ENCODE assay signal across 5 mouse cellular contexts in the genomic region with DNA sequence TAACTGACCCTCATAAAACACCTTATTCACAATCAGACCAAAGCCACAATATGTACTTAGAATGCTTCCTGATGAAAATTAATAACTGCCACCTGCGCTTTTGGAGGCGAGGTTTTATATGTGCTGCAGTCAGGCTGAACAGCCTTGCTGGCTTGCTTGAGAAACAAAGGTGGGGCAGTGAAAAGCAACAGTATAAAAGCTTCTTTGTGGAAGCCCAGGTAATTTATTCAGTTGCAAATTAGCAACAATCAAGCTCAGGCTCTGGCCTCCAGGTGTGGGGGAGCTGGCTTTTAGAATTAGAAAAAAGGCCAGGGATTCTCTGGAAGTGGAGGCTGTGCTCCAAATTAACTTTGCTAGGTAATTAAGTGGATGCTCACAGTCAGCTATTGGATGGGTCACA.
DNase-seq lines count a peak whose midpoint lies in the region; TF ChIP-seq lines count a peak whose summit lies in the region.
"Not testable (repeated sequence)": the region's sequence is repeated elsewhere in the genome, so short reads cannot be mapped to it uniquely, and the experiment has no call there.

No protein-coding gene starts in this region.

- TF ChIP-seq EP300 in ES-Bruce4 (IDR thresholded peaks at IDR 0.05; ENCODE audit: insufficient read depth, low read depth, low read length), result not testable (repeated sequence)

- H3K27me3 ChIP-seq in ES-Bruce4 (ENCODE audit: control insufficient read depth, insufficient read depth, low read length, poor library complexity, severe bottlenecking), result not testable (repeated sequence)

- H3K9ac ChIP-seq in ES-Bruce4 (ENCODE audit: low read depth, poor library complexity, severe bottlenecking); ES-E14 (ENCODE audit: insufficient read depth, low read depth, low read length, poor library complexity, severe bottlenecking): not testable (repeated sequence)

- not testable (repeated sequence) for H3K36me3 ChIP-seq in ES-Bruce4 (ENCODE audit: control insufficient read depth, insufficient read depth, low read length, poor library complexity, severe bottlenecking); ES-E14 (ENCODE audit: control insufficient read depth, insufficient read depth, low read length, poor library complexity, severe bottlenecking)

- in situ Hi-C loops in ES-E14 (cut with MboI; ENCODE audit: low sequenced_read_pairs in 2 of 2, unreplicated experiment in 2 of 2), result not testable (repeated sequence)

- not testable (repeated sequence) for H3K4me1 ChIP-seq in ES-Bruce4 (ENCODE audit: control insufficient read depth, insufficient read depth, low read length); ES-E14 (ENCODE audit: control insufficient read depth in 2 of 2, insufficient read depth in 2 of 2, low read length in 2 of 2, poor library complexity in 1 of 2)

- H3K27ac ChIP-seq in ES-Bruce4 (ENCODE audit: insufficient read depth, low read length) (0 out of 2 replicates have a peak overlapping the region, but pooled peaks have one; percentile 33), ES-E14 (ENCODE audit: insufficient read depth, low read depth, low read length, poor library complexity, severe bottlenecking) (peak overlapping the region; percentile 56; the same call in 1 of the 2 replicates)

- H3K4me3 ChIP-seq in ES-Bruce4 (ENCODE audit: low read depth, low read length); ES-E14 (ENCODE audit: insufficient read depth in 1 of 2, low read depth in 1 of 2, low read length in 2 of 2, poor library complexity in 1 of 2, severe bottlenecking in 1 of 2): not testable (repeated sequence)

- peaks cover 29% of the 10 kb centered on the region for H3K9me3 ChIP-seq in ES-Bruce4 (replicated peaks; ENCODE audit: control insufficient read depth, insufficient read depth, low read length, poor library complexity, severe bottlenecking)
- not testable (repeated sequence) for H3K9me3 ChIP-seq in ES-E14 (ENCODE audit: control insufficient read depth, insufficient read depth, low read depth, low read length)

- DNase-seq in ES-CJ7 (ENCODE audit: low read depth, low spot score) (peak; percentile 71), ES-E14 (ENCODE audit: low read depth, low spot score) (peak; percentile 33), R1 (ENCODE audit: low read depth, low spot score) (peak; percentile 84), ZHBTc4 (ENCODE audit: low read depth, low spot score) (peak; percentile 75)

- TF ChIP-seq POLR2A in ES-Bruce4 (IDR thresholded peaks at IDR 0.05; ENCODE audit: insufficient read depth, low read length), result not testable (repeated sequence)

- TF ChIP-seq CTCF in ES-Bruce4 (IDR thresholded peaks at IDR 0.05; ENCODE audit: low read depth, low read length), result not testable (repeated sequence)

Comparison
In these comparisons a context has a peak if more than half of its experiments do, and no peak if none do; other contexts are left out.
1. DNase-seq: peak in every context shown above with its lines; median percentile 84 in R1; 75 in ZHBTc4; 71 in ES-CJ7; 33 in ES-E14.